Mouse (Mus musculus) kidney, postnatal 10 days (tissue): ENCODE measurements at regions not wholly inside any gene's neighbourhood (a gene's known extent, or its start where the extent isn't known, plus 50 kb on each side); places are given as distances from the start of the nearest gene placed in this dataset.
A peak's percentile ranks its signal among the peaks of the same experiment; 100 is the strongest.

Source experiments
- DNase-seq: peaks from one replicate; pipeline ENCODE4 v3.0.0; 2021; ENCODE audit warnings: mixed read lengths

DNA sequence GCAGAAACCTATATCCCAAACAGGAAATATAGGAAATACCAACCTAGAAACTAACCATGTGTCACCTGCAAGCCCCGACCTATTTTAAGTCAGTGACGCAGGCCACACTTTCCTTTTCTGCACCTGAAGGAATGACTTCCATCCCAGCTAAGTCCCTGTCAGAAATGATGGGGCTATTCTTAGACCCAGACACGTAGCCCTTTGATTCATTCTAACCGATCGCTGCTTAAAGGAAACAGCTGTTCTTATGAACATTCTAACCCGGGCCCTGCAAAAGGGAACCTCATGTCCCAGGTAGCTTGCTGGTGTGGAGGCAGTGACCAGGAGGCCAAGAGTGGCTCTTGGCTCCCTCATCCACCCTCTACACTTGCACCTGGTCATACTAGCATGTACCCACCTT lies 180.9 kb downstream of the Bcl2l11 start:
- no peak for DNase-seq

- no peak for DNase-seq
Measured at GRCm38 (mm10) chr2:128309541-128310030, 183.7 kb downstream of the Bcl2l11 start.

DNA sequence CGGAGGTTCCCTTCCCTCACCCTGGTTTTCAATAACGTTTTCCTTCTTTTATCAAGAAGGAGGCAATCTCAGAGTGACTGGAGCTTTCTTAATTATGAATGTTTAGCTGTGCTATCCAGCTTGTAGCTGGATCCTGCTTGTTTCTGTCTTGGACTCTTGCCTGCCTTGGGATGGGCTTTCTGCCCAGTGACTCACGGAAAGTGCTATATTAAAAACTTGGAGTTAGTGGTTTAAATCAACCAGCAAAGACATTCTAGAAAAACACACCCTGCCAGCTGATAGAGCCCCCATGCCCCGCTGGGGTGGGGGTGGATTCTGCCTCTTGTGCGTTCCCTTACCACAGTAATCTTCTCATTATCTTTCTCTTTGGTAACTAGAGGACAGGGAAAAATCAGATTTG lies 184.2 kb downstream of the Bcl2l11 start:
- DNase-seq = peak; percentile 89

DNA sequence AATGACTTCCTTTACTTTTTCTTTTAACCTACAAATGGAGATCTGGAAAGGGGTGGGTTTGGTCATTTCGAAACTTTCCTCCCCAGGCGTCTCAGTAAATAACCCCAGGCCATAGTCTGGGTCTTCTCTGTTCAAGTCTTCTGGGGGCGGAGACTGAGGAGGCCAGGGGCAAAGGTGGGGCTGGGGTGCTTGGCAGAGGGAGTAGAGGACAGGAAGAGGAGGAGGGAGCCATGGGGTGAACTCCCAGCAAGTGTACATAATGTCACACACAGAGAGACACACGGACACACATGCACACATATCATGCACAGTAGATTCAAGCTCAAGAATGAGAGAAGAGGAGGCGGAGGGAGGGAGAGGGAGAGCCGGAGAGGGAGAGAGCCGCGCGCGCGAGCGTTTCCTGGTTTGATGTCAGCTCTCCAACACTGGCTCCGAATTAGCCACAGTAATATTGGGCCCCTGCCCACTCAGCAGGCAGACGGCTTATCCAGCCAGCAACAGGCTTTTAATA lies 186.3 kb downstream of the Bcl2l11 start:
- peak; percentile 78 for DNase-seq

- DNase-seq = no peak
Measured at GRCm38 (mm10) chr2:128312659-128313581, 187.1 kb downstream of the Bcl2l11 start.

GRCm38 (mm10) chr2:128313582-128313918 lies 187.7 kb downstream of the Bcl2l11 start:
- DNase-seq = peak; percentile 47

DNA sequence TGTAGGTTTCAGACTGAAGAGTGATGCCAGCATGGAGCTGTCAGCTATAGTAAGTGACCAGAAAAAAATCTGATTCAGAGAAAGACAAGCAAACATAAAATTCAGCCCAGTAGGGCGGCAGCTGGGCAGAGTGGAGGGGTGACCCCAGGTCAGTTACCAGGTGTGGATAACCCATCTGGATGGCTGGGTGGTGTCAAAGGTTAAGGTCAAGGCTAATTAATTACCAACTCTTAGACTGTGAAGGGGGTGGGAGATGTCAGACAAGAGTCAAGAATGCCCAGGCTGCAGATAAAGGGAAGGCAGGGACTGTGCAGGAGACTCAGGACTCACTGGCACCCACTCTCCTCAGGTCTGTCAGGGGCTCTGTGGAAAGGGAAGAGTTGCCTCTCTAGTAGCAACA lies 188.1 kb downstream of the Bcl2l11 start:
- no peak for DNase-seq

- DNase-seq = no peak
Measured at GRCm38 (mm10) chr2:128316516-128316915, 190.7 kb downstream of the Bcl2l11 start.

DNA sequence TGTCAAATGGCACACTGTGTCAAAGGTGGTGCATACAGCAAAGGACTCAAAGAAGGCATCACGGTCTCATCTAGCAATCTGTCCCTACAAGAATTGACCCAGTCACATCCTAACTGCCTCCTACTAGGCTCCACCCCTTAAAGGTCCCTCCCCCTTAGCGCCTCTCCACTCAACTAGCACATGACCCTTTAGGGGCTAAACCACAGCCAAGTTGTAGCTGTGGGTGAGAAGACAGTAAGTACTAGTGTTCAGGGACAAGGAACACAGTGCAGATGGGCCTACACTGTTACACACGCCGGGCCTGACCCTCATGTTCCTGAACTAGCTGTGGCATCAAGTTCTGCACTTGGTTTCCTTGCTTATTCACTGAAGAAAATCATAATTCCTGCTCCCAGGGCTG lies 192.4 kb downstream of the Bcl2l11 start:
- DNase-seq = no peak

GRCm38 (mm10) chr2:128318956-128319355 lies 193.1 kb downstream of the Bcl2l11 start:
- no peak for DNase-seq

- DNase-seq = no peak
Measured at GRCm38 (mm10) chr2:128321475-128321874, 195.6 kb downstream of the Bcl2l11 start.

DNA sequence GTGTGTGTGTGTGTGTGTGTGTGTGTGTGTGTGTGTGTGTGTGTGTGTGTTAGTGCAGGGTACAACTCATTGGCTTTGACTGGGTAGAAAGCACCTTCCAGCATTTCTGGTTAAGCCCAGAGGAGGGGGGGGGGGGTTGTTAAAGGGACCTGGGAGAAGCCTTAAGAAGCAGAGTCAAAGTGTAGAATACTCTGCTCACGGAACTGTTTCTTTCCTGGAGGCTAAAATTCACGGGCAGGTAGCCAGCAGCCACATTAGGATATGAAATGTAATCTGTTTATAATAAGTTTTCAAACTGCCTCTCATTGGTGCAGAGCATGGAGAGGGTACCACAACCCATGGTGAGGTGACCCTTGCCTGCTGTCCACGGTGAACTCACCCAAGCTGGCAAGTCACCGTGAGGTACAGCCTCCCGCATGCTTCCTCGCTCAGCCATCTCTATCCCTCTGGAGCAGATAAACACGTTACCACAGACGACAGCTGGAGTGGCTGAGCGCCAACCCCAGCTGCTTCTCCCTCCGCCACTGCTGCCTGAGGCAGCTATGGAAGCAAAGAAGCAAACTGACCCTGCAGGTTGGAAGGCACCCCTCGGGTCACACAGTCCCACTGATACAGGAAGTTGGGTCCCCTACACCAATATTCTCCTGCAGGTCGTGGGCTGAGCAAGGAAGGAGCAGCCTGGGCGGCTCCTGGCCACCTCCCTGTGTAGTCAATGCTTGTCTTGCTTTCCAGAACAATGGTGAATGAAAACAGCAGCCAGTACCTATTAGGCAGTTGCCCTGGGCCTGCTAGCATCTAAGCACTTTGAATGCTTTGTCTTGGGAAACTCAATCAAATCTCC lies 198.6 kb downstream of the Bcl2l11 start:
- DNase-seq = peak; percentile 83

DNA sequence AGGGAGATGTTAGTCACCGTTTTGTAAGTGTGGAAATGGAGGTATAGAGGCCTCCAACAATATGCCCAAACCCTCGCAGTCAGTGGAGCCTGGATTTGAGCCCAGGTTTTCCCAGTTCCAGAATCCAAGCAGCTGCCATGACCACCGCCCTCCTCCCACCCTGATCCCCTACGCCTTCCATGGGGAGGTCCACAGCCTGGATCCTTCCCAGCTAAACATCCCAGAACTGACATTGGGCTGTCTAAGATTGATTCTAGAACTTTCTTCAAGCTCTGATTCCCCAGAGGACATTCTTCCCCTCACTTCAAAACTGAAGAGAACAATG lies 199.2 kb downstream of the Bcl2l11 start:
- DNase-seq = no peak

GRCm38 (mm10) chr2:128325456-128325855 lies 199.6 kb downstream of the Bcl2l11 start:
- no peak for DNase-seq

- DNase-seq = no peak
Measured at GRCm38 (mm10) chr2:128330833-128331232, 205.0 kb downstream of the Bcl2l11 start.

DNA sequence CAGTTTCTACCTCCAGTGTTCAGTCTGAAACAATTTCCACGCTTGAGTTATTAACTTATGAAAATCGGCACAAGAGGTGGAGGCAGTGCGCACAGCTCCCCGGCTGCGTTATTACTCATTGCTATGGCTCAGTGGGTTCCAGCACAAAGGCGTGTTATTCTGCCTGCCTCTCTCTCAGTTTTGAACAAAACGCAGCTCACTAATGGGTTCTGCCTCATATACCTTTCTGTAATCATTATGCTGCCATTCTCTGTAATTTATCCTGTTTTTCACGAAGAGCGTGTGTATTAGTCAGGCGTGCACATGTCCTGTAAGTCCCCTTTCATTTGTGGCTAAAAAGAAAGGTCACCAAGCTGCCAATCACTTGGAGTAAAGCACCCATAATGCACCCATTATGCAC lies 205.4 kb downstream of the Bcl2l11 start:
- DNase-seq = no peak

- DNase-seq = no peak
Measured at GRCm38 (mm10) chr2:128331681-128332080, 205.8 kb downstream of the Bcl2l11 start.

DNA sequence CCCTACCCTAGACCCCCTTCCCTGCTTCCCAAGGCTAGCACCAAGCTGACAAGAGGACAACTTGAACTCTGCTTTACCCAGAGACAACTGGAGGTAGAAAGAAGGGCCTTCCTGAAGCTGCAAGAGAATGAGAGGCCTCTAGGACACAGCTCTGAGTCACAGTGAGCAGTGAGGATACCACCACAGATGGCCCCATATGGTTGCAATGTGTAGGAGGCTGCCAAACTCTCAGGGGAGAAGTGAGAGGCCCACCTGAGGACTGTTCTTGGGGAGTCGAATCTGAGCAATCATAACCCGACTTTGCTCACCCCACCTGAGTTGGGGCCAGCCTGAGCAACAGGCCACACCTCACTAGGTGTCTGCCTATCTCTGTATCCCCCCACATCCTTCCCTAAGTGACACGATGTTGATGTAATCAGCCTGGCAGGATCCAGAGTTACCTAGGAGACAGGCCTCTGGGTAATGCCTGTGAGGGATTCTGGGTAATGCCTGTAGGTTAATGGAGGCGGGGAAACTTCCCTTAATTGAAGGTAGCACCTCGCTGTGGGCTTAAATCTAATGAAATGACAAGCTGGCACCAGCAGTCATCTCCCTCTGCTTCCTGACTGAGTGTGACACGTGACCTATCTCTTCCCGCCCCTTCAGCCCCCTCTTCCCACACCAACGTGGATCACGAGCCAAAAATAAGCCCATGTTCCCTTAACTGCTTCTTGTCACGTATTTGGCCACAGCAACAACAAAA lies 207.7 kb downstream of the Bcl2l11 start:
- no peak for DNase-seq

DNA sequence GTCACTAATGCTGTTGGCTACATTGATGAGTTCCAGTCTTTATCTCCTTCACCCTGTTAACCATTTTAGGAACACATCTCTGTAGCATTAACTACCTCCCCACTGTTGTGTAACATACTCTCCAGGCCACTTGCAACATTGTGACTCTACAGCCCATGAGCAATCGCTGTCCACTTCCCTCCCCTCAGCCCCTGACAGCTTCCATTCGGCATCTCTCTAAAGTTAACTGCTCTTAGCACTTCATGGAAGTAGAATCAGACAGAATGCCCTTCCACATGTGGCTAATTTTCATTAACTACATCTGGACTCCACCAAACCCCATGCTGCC lies 208.3 kb downstream of the Bcl2l11 start:
- DNase-seq = no peak

GRCm38 (mm10) chr2:128334757-128335500 lies 209.1 kb downstream of the Bcl2l11 start:
- DNase-seq = no peak

DNA sequence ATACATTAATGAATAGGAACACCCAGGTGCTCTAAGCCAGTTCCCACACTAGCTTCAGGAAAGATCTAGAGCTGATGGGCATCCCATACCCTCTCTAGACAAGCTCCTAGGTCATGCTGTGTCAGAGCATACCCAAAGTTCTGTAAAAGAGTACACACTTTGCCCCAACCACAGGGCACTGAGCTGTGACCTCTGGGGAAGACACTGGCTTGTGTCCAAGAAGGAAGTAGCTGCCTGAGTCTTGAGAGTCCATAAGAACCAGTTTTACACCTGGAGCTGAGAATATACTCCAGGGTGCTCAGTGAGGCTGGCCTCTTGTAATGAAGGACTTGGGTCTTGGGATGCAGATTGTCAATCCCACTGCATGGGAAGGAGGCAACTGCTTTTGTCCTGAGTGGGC lies 211.4 kb downstream of the Bcl2l11 start:
- DNase-seq = peak; percentile 42

- DNase-seq = no peak
Measured at GRCm38 (mm10) chr2:128337791-128338190, 212.0 kb downstream of the Bcl2l11 start.
